Mouse (Mus musculus) MN1 (cell line): ENCODE results near the gene Fbxo41.
"Not testable (repeated sequence)": the region's sequence is repeated elsewhere in the genome, so short reads cannot be mapped to it uniquely, and the experiment has no call there.

ENCODE experiments used
- DNase-seq: peaks from one replicate; pipeline ENCODE4 v3.0.0-alpha.2; 2016; ENCODE audit warnings: low spot score

Gene Fbxo41

GRCm38 (mm10) chr6:85491606-85492005, 11.2 kb downstream of the Fbxo41 start:
- no peak for DNase-seq

- no peak for DNase-seq
These were observed 12.5 kb downstream of the Fbxo41 start for GRCm38 (mm10) chr6:85490252-85490651.

- no peak for DNase-seq
These were observed 13.1 kb downstream of the Fbxo41 start for GRCm38 (mm10) chr6:85489717-85490116.

GRCm38 (mm10) chr6:85488510-85488909, 14.3 kb downstream of the Fbxo41 start:
- no peak for DNase-seq

GRCm38 (mm10) chr6:85485738-85486137, 17.1 kb downstream of the Fbxo41 start:
- DNase-seq, result no peak

- no peak for DNase-seq
These were observed 18.7 kb downstream of the Fbxo41 start for GRCm38 (mm10) chr6:85483843-85484721.

- no peak for DNase-seq
These were observed 22.1 kb downstream of the Fbxo41 start for GRCm38 (mm10) chr6:85480685-85481084.

GRCm38 (mm10) chr6:85479979-85480378, 22.8 kb downstream of the Fbxo41 start:
- DNase-seq, result no peak

GRCm38 (mm10) chr6:85478416-85478815, 24.4 kb downstream of the Fbxo41 start:
- no peak for DNase-seq

- peak; percentile 17 for DNase-seq
These were observed 25.4 kb downstream of the Fbxo41 start for GRCm38 (mm10) chr6:85477366-85477917.

GRCm38 (mm10) chr6:85475581-85475980, 27.2 kb downstream of the Fbxo41 start:
- DNase-seq, result no peak

- DNase-seq, result no peak
These were observed 30.3 kb downstream of the Fbxo41 start for GRCm38 (mm10) chr6:85472542-85472941.

GRCm38 (mm10) chr6:85471962-85472361, 30.8 kb downstream of the Fbxo41 start:
- peak; percentile 24 for DNase-seq

GRCm38 (mm10) chr6:85469660-85470430, 32.9 kb downstream of the Fbxo41 start:
- DNase-seq, result no peak

GRCm38 (mm10) chr6:85465381-85465780, 37.4 kb downstream of the Fbxo41 start:
- DNase-seq, result peak; percentile 49

GRCm38 (mm10) chr6:85459621-85460020, 43.2 kb downstream of the Fbxo41 start:
- no peak for DNase-seq

- DNase-seq, result peak; percentile 65
These were observed 50.0 kb downstream of the Fbxo41 start for GRCm38 (mm10) chr6:85452816-85453215.

- DNase-seq, result no peak
These were observed 50.5 kb downstream of the Fbxo41 start for GRCm38 (mm10) chr6:85452411-85452665.

- peak; percentile 98 for DNase-seq
These were observed 51.0 kb downstream of the Fbxo41 start, which contains the start of gene Pradc1 for GRCm38 (mm10) chr6:85451664-85452410. TSS of gene Pradc1 (minus strand) at chr6:85451970.

- DNase-seq, result peak; percentile 100
These were observed 51.8 kb downstream of the Fbxo41 start, which contains the start of gene Cct7 for GRCm38 (mm10) chr6:85450697-85451663. TSS of gene Cct7 (plus strand) at chr6:85451514.

- DNase-seq, result not testable (repeated sequence)
These were observed 52.7 kb downstream of the Fbxo41 start for GRCm38 (mm10) chr6:85450140-85450539.
